Mouse (Mus musculus): Measurements from ENCODE around the gene Trim14.
A peak's percentile ranks its signal among the peaks of the same experiment; 100 is the strongest.

DNA sequence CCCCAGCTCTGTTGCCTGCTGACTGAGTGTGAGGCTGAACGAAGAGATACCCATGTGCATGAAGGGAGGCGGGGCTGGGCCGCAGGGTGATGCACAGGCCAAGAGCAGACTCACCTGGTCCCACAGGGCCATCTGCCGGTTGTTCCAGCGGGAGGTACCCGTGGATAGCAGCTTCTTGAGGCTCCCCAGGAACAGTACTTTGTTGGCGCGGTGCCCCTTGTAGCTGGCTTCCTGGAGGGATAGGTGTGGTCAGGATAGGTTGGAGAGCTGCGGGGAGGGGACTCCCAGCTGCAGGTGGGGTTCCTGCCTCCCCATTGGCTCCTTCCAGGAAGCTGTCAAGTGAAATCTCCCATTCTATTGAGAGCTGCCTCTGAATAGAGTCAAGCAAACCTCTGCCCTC, 9.6 kb upstream of the Trim14 start:
- TF ChIP-seq CTCF (IDR thresholded peaks at IDR 0.05; ENCODE audit: low read depth) (peak; percentile 56), EP300 (optimal IDR thresholded peaks at IDR 0.05) (no peak)
